Mouse (Mus musculus): Measurements from ENCODE around the gene Mat2b.
A peak's percentile ranks its signal among the peaks of the same experiment; 100 is the strongest.
"Not testable (repeated sequence)": the region's sequence is repeated elsewhere in the genome, so short reads cannot be mapped to it uniquely, and the experiment has no call there.

Gene Mat2b

GRCm38 (mm10) chr11:40695103-40695502, at the start of gene Mat2b:
TSS of gene Mat2b (minus strand) at chr11:40695203.
- DNase-seq = no peak

DNA sequence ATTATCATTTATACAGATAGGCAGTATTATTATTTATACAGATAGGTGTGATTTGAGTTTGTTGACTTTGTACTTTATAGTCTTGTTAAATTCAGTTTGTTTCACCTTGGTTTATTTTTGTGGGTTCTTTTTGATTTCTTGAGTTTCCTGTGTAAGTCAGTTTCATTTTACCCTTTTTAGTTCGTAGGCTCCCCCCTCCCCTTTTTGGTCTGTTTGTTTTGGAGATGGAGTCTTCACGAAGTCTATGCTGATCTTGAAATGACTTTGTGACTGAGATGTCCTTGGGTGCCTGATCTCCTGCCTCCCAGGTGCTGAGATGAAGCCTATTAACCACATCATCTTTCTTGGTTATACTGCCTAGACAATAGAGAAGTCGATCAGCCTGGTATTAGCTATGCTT, 49.3 kb upstream of the Mat2b start:
- DNase-seq = no peak

GRCm38 (mm10) chr11:40741605-40742262, 46.7 kb upstream of the Mat2b start:
- DNase-seq = no peak

DNA sequence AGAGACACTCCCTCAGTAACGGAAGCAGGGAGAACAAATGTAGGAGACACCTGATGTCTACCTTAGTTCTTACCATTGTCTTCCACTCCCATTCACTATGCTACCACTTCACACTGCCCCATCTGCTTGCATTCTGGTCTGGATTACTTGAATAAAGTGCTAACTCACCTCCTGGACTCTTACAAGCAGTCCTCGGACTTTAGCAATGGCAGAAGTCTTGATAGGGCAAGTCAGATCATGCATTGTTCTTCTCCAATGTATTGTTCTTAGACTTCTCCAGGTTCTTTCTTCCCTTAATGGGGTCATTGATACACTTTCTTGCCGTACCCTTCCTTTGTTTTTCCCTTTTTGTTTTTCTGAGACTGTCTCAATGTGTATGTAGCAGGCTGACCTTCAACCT, 42.4 kb upstream of the Mat2b start:
- DNase-seq = no peak

DNA sequence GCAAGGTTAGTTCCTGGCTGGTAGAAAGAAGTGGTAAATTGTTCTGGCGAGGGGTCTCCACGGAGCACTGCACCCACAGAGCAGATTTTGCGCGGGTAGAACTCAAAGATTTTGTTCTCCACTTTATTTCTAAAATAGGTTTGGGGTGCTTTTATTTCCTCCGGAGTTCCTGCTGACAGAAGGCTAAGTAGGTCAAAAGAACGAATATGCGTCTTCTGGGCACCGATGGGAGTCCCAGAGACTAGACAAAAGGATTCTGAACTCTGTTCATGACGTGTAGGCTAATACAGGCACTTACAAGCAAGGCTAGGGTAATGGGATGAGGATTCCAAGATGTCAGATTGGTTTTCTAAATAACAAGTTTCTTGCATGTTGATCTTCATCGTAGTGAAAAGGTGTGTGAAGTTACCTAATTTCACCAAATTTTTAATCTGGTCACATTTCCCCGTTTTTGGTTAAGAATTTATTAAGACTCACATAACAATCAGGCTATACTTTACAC, 39.3 kb upstream of the Mat2b start:
- no peak for DNase-seq

DNA sequence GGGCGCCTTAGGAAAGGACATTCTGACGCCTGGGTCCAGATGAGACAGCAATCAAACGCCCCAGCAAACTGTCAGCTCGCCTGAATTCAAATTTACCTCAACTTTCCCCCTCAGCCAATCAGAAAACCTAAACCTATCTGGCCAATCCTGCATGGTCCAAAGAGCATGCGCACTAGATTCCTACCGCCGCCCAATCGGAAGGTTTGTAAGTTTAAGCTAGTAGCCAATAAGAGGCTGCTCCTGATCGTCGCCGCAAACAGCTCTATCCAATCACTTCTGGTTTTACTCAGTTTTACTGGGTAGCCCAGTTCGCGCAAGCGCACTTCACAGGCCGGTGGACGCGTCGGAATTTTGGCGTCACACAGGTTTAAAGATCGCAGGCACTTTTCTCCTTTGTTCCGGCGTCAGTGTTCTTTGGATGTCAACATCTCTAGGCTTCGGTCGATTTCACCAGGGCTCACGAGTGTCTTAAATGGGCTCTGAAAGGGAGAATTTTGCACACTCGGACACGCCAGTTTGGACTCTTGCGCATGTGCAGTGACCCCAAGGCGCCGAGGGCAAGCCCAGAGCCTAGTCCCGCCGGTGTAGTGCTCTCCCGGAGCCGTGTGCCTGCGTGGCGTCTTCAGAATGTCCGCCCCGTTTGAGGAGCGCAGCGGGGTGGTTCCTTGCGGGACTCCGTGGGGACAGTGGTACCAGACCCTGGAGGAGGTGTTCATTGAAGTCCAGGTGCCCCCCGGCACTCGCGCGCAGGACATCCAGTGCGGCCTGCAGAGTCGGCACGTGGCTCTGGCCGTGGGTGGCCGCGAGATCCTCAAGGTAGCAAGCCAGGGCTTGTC, 38.6 kb upstream of the Mat2b start, which contains the start of the genes Hmmr and Nudcd2:
Gene Hmmr (minus strand): TSS at position 84 of the 836 bp plus-strand sequence.
Gene Nudcd2 (plus strand): TSS at position 329 of the 836 bp plus-strand sequence.
- peak; percentile 93 for DNase-seq

DNA sequence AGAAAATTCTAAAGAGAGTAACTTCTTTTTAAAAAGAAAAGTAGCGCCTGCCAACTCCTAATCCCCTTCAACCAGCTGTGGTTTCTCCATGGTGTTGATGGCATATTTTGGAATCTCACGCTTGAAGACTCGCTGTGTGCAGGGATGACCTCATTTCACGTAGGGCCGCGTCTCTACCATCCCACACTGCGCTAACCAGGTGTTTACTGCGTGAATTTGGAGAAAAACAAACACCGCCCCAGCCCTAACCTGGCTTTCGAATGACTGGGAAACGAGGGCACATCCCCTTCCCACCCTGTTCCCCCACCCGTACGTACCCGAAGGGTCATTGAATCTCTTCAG, 38.0 kb upstream of the Mat2b start:
- no peak for DNase-seq

DNA sequence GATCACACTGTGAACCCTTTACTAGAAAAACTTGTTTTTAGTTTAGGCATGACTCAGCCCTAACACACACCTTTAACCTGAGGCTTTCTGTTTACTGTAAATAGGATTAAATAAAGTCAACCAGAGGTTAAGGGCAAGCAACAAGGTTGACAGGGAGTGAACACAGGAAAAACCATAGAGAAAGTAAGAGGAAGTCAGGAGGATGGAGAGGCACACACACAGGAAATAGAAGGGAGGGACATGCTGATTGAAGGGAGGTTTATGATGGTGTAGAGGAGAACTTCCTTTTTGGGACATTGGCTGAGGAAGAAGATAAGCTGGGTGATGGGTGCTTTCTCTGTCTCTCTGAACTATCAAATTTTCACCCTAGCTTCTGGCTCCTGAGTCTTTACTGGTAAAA, 23.3 kb upstream of the Mat2b start:
- no peak for DNase-seq

DNA sequence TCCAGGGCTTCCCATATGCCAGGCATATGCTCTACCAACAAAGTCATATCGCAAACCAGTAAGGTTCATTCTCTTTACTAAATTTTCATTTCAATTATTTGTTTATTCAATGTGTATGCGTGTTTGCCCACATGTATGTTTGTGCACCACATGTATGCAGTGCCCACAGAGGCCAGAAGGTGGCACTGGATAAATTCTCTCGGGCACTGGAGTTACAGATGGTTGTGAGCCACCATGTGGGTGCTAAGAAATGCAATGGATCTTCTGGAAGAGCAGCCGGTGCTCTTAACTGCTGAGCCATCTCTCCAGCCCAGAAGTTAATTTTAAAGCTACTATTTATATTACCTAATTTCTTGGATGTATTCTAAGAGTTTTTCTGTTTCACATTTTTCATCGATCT, 20.5 kb upstream of the Mat2b start:
- DNase-seq = no peak

- DNase-seq = no peak
Observed at GRCm38 (mm10) chr11:40713858-40714257, 18.9 kb upstream of the Mat2b start.

GRCm38 (mm10) chr11:40709899-40710298, 14.9 kb upstream of the Mat2b start:
- DNase-seq = not testable (repeated sequence)

DNA sequence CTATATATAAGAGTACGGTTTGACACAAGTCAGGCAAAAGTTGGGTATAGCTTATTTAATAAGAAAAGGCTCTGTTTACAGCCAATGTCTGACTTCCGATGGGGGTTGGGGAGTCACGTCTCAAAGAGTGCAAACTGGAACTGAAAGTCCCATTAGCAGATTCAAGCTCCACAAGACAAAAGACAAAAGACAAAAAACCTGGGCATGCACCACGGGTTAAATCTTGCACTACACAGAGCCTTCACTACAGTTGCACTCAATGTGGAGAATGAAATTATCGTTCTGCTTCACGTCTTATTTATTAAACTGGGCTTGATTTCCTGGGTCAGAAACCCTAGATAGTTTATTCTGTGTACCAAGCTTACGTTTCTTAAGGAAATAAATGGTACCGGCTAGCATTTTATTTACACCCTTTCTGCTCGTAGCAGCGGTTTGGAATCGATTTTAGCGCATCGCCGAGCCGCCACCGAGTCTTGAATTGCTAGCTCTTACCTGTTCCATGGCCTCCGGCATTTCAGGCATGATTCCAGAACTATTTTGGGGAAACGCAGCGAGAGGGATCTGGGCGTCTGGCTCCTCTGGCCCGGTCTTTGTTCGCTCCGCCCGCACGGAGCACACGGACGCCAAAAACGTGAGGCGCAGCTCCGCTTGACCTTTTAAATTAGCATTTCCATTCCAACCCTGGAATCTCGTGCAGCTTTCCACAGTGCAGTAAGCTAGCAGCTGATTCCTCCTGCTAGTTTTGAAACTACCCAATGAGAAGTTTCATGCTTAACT, 504 bp downstream of the Mat2b start:
- DNase-seq = peak; percentile 67

DNA sequence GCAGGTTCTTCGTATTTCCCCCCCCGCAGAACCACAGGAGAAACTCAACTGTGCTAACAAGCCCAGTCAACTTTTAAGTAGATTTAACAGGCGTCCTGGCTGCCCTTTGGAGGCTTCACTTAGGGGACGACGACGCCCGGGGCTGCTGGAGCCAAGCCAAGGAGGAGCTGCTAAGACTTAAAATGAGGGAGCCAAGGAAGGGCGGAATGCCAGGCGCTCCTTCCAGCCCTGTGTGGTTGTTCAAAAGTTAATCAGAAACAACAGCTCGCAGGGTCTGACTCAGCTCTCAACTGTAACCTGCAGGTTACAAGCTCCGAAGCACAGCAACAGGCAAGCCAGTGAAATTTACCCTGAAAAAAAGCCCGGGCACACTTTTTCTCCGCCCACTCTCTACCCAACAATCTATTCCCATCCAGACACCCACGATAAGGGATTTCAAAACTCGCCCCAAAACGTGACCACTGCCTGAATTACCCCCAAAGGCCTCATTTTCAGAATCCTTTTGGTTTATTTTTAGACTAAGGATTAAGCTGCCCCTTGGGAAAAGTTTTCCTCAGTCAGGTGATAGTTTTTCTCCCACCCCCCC, 1.5 kb downstream of the Mat2b start:
- DNase-seq = peak; percentile 58

DNA sequence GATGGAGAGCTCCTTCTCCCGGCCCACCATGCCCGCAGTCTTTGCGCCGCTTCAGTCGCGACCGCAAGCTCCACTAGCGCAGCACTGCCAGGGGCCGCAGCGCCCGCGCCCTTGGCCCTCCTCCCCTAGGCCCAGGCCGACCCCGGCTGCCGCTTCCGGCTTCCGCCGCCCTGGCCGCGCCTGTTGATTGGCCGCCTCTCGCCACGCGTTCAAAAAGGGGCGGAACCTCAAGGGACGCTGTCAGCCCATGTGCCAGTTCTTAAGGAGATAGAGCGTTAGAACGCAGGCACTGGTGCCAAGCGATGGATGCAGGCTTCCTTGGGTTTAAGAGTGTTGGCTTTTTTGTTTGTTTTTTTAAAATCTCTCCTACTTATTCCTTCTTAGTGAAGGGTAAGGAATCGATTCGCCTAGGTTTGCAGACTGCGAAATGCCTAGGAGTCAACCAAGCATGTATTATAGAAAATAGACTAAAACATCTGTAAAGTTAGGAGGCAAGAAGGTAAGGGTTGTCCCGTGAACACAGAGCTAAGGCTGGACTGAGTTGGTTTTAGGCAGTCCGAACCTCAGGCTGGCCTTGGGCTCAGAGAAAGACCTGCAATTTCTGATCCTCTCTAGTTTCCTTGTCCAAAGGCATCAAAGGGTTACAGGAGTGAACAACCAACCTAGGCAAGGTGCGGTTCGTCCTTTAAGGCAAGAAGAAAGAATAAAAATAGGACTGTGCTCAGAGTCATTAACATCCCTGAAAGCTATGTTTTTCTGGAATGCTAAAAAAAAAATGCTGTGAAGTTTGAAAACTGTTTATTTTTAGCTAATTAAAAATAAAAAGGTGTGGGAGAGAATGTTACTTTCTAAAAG, 2.3 kb downstream of the Mat2b start:
- peak; percentile 91 for DNase-seq

DNA sequence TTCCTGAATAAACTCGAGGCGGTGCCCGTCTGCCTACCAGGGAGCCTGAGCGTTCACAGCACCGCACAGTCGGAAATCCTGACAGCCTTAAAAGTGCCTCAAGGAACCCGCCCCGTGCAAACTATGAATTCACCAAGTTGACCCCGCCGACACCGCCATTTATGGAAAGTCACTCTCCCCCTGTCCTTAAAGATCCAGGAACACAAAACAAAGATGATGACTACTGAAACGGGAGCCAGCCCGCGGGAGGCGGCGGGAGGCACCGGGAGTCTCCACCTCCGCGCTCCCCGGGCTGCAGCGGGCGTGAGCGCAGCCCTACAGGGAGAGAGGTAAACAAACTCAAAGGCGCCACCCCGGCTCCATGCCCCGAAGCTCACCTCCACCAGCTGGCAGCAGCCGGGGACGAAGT, 2.9 kb downstream of the Mat2b start:
- DNase-seq = no peak

- no peak for DNase-seq
Observed at GRCm38 (mm10) chr11:40690444-40691127, 4.4 kb downstream of the Mat2b start.

GRCm38 (mm10) chr11:40683295-40683694, 11.7 kb downstream of the Mat2b start:
- DNase-seq = no peak

- DNase-seq = no peak
Observed at GRCm38 (mm10) chr11:40682456-40682855, 12.5 kb downstream of the Mat2b start.

DNA sequence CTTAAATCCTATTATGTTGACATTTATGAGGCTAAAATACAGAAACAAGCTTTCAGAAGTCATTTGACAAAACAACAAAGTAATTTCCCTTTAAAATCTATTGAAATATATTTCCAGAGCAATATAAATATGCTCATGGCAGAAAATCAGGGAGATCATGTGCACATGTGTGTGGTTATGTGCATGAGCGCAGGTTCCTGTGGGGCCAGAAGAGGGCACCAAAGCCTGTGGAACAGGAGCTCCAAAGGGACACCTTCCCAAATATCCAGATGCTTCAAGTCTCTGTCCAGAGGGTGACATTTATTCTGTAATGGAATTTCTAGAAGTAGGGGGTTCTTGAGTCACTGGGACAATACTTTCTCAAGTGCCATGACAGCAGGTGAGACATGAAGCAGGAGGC, 17.8 kb downstream of the Mat2b start:
- no peak for DNase-seq

DNA sequence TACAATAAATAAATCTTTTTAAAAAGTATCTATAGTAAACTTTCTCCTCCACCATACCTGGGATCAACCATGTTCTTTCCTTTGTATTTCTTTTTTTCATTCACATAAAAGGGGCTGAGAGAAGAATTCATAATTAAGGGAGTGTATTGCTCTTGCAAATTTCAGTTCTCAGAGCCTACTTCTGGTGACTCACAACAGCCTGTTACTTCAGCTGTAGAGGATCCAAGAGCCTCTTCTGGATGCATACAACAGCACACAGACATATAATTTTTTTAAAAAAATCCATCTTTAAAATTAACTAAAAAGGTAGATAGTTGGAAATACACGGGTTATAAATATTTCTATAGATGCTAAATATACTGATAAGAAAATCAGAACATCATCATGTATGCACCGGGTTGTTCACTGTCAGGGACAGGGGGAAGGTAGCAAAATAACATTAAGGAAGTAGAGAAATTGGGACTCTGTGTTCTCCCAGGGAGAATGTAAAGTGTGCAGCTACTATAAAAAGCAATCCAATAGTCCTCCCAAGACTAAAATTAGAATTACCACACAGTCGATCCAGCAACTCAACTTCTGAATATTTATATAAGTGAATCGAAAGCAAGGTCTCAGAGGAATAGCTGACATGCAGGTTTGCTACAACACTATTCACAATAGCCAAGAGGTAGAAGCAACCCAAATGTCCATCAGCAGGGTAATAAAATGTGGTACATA, 19.8 kb downstream of the Mat2b start:
- no peak for DNase-seq

Measured in cerebellum, adult 11 months (tissue).